ENCODE assay signal across 21 mouse cellular contexts in the genomic region with DNA sequence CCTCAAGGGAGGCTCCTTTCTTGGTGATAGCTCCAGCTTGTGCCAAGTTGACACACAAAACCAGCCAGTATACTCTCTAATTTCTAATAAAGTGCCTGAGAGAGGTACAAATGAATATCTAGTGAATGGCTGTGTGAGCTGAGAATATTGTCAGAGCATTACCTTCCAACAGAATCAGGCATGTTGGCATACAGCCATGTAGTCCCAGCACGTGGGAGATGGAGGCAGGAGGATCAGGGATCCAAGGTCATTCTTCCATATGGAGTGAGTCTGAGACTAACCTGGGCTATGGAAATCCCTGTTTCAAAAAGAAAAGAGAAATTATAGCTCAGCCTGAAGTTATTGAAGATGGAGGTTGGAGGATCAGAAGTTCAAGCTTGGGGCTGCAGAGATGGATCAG.
"Had no signal": no experiment of that assay in that cellular context is flagged by ENCODE, and none has a peak within 500 bp of the region (broad histone marks: within the 10 kb centered on the region; RNA-seq: fewer than 3 reads in every experiment).

No protein-coding gene starts in this region.

- H3K27ac ChIP-seq: limb, embryonic 12.5 days; limb, embryonic 15.5 days; liver, embryonic 14.5 days; macrophage; midbrain, embryonic 12.5 days; midbrain, embryonic 15.5 days; neural tube, embryonic 12.5 days; neural tube, embryonic 15.5 days; stomach, postnatal 0 days had no signal

- H3K36me3 ChIP-seq: limb, embryonic 12.5 days; limb, embryonic 15.5 days; midbrain, embryonic 12.5 days; midbrain, embryonic 15.5 days; neural tube, embryonic 12.5 days; neural tube, embryonic 15.5 days had no signal

- H3K4me3 ChIP-seq: limb, embryonic 12.5 days; limb, embryonic 15.5 days; midbrain, embryonic 12.5 days; midbrain, embryonic 15.5 days; neural tube, embryonic 12.5 days; neural tube, embryonic 15.5 days had no signal

- ATAC-seq: intestine, postnatal 0 days; liver, postnatal 0 days; lung, postnatal 0 days; midbrain, embryonic 15.5 days had no signal

- H3K9me3 ChIP-seq: limb, embryonic 12.5 days; limb, embryonic 15.5 days; midbrain, embryonic 12.5 days; midbrain, embryonic 15.5 days; neural tube, embryonic 12.5 days; neural tube, embryonic 15.5 days had no signal

- H3K4me1 ChIP-seq: midbrain, embryonic 12.5 days; midbrain, embryonic 15.5 days; neural tube, embryonic 12.5 days; neural tube, embryonic 15.5 days had no signal

- H3K9ac ChIP-seq: limb, embryonic 12.5 days; limb, embryonic 15.5 days; liver, embryonic 14.5 days; liver, postnatal 0 days; lung, embryonic 14.5 days; midbrain, embryonic 12.5 days; midbrain, embryonic 15.5 days; neural tube, embryonic 12.5 days; neural tube, embryonic 15.5 days had no signal

- DNase-seq: left cerebral cortex, postnatal 4 days; liver, postnatal 0 days; lung, embryonic 14.5 days; right cerebral cortex, adult 18-20 months; right cerebral cortex, postnatal 14 days; right cerebral cortex, postnatal 4 days; thymus, adult 2 months; thymus, postnatal 14 days; thymus, postnatal 4 days had no signal

- H3K4me2 ChIP-seq: limb, embryonic 12.5 days; limb, embryonic 15.5 days; liver, embryonic 11.5 days; lung, embryonic 14.5 days; midbrain, embryonic 12.5 days; midbrain, embryonic 15.5 days; neural tube, embryonic 12.5 days; neural tube, embryonic 15.5 days had no signal

- H3K27me3 ChIP-seq: limb, embryonic 12.5 days; limb, embryonic 15.5 days; midbrain, embryonic 12.5 days; midbrain, embryonic 15.5 days; neural tube, embryonic 12.5 days; neural tube, embryonic 15.5 days had no signal
